Mouse (Mus musculus): ENCODE results near the gene Chrm3. TPM values are rescaled to one million over a fixed set of nuclear protein-coding genes. Genes with fewer than 3 reads are reported as not detected.
"Not testable (repeated sequence)": the region's sequence is repeated elsewhere in the genome, so short reads cannot be mapped to it uniquely, and the experiment has no call there.

Gene Chrm3
- polyA plus RNA-seq (2014; fragmentation: Nextera tagmentation; extraction: Ambion mirVana), result 0.68 and 1.1 TPM in 2 replicates

- Histone ChIP-seq H3K36me3 (ENCODE audit: control insufficient read depth, insufficient read depth, low read length) (no peaks in the 10 kb centered on the region), H3K27ac (replicated peaks; ENCODE audit: low read depth, low read length) (no peak within 1 kb of the TSS), H3K27me3 (replicated peaks; ENCODE audit: control insufficient read depth, insufficient read depth, low read length) (peaks cover 41% of the 10 kb centered on the region), H3K9ac (ENCODE audit: low read depth, low read length) (peak within 1 kb of the TSS; percentile 44), H3K4me1 (ENCODE audit: control insufficient read depth, insufficient read depth, low read length) (no peaks in the 10 kb centered on the region), H3K4me3 (ENCODE audit: low read depth, low read length) (peak within 1 kb of the TSS; percentile 54), H3K9me3 (ENCODE audit: control insufficient read depth, low read length) (no peaks in the 10 kb centered on the region), H3K4me2 (ENCODE audit: low read depth, low read length) (peak within 1 kb of the TSS; percentile 95)
- ATAC-seq (ENCODE audit: low read depth) (peak; percentile 79), DNase-seq (ENCODE audit: low spot score) (peak; percentile 70)
- 2% methylated on average over 18 of the region's 18 CpGs for WGBS
Observed at GRCm38 (mm10) chr13:10360777-10361176, at the start of gene Chrm3. Gene Chrm3 (minus strand): TSS chr13:10360847.

GRCm38 (mm10) chr13:10394364-10394763 is 33.7 kb upstream of the Chrm3 start:
- Histone ChIP-seq H3K36me3 (ENCODE audit: control insufficient read depth, insufficient read depth, low read length) (no peaks in the 10 kb centered on the region), H3K9me3 (ENCODE audit: control insufficient read depth, low read length) (no peaks in the 10 kb centered on the region), H3K4me1 (ENCODE audit: control insufficient read depth, insufficient read depth, low read length) (no peaks in the 10 kb centered on the region), H3K27me3 (replicated peaks; ENCODE audit: control insufficient read depth, insufficient read depth, low read length) (no peaks in the 10 kb centered on the region), H3K9ac (ENCODE audit: low read depth, low read length) (no peak overlapping the region), H3K4me3 (ENCODE audit: low read depth, low read length) (no peak overlapping the region), H3K4me2 (ENCODE audit: low read depth, low read length) (no peak overlapping the region), H3K27ac (replicated peaks; ENCODE audit: low read depth, low read length) (no peak overlapping the region)
- no peak for ATAC-seq (ENCODE audit: low read depth)
- WGBS, result 90% methylated on average over 2 of the region's 2 CpGs
- no peak for DNase-seq (ENCODE audit: low spot score)

DNA sequence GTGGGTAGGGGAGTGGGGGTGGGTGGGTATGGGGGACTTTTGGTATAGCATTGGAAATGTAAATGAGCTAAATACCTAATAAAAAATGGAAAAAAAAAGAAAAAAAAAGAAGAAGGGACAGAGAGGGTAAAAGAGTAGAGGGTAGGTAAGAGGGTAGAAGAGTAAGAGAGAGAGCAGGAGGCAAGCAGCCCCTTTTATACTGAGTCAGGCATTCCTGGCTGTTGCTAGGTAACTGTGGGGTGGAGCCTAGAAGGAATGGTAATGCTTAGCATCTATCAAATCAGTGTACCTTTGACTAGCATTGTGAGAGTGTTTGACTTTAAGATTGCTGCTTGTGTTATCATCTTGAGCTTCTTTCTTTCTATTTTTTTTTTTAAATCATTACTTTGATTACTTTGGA is 14.8 kb upstream of the Chrm3 start:
- DNase-seq (ENCODE audit: low spot score); H3K27ac ChIP-seq (replicated peaks; ENCODE audit: low read depth, low read length); H3K4me2 ChIP-seq (ENCODE audit: low read depth, low read length); H3K9ac ChIP-seq (ENCODE audit: low read depth, low read length); H3K36me3 ChIP-seq (ENCODE audit: control insufficient read depth, insufficient read depth, low read length); H3K4me1 ChIP-seq (ENCODE audit: control insufficient read depth, insufficient read depth, low read length); H3K9me3 ChIP-seq (ENCODE audit: control insufficient read depth, low read length); H3K27me3 ChIP-seq (replicated peaks; ENCODE audit: control insufficient read depth, insufficient read depth, low read length); H3K4me3 ChIP-seq (ENCODE audit: low read depth, low read length); ATAC-seq (ENCODE audit: low read depth): not testable (repeated sequence)

DNA sequence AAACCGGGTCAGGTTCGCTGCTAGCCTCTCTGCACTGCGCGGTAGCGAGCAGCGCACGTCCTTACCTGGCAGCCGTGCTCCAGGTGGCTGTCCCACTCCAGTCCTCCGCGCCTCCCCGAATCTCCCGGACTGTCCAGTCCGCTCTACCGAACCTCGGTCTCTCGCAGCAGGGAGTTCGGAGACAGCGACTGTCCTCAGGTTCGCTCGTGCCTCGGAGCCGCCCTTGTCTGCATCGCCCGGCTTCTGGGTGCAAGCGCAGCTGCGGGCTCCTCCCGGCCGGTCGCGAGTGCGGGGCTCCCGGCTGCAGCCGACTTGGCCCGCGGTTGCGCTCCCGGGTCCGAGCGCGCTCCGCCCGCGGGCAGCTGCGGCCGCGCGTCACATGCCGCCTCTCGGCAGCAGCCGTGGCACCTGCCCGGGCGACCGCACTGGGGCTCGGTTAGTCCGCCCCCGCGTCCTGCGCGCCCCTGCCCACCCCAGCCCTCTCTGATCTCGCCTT is 400 bp downstream of the Chrm3 start:
- Histone ChIP-seq H3K9ac (ENCODE audit: low read depth, low read length) (peak overlapping the region; percentile 44), H3K9me3 (ENCODE audit: control insufficient read depth, low read length) (no peaks in the 10 kb centered on the region), H3K36me3 (ENCODE audit: control insufficient read depth, insufficient read depth, low read length) (no peaks in the 10 kb centered on the region), H3K4me1 (ENCODE audit: control insufficient read depth, insufficient read depth, low read length) (no peaks in the 10 kb centered on the region), H3K27ac (replicated peaks; ENCODE audit: low read depth, low read length) (no peak overlapping the region), H3K4me2 (ENCODE audit: low read depth, low read length) (peak overlapping the region; percentile 95), H3K27me3 (replicated peaks; ENCODE audit: control insufficient read depth, insufficient read depth, low read length) (peaks cover 41% of the 10 kb centered on the region), H3K4me3 (ENCODE audit: low read depth, low read length) (peak overlapping the region; percentile 54)
- ATAC-seq (ENCODE audit: low read depth), result peak; percentile 66
- DNase-seq (ENCODE audit: low spot score), result peak; percentile 23
- under 1% methylated on average over 30 of the region's 60 CpGs for WGBS

DNA sequence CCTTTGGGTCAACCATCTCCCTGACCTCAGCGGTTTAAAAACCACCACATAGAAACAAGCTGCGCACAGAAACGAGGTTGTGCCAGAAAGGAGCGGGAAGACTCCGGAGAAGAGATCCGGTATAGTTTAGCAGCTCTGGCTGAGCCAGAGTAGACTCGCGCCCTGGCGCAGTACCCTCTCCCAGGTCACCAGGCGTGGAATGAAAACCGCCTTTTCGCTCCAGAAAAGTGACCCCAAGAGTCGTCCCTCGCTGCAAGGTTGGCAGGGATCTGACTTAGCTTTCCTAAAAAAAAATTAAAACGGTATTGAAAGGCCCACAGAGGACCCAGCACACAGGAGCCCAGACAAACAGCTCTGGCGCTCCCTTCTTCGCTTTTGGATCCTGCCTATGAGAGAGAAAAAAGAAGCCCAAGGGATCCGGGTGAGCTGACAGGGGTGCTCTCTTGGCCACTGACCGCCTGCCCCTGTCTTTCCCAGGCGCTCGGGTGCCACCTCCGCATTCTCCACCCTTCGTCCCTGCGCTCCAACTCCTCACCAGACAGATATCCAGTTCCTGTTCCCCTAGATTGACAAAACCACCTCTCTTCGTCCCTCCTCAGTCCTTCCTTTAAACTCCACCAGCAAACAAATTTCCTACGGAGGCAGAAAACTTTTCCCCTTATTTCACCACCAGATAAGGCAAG is 990 bp downstream of the Chrm3 start:
- no peak for ATAC-seq (ENCODE audit: low read depth)
- 2% methylated on average over 25 of the region's 26 CpGs for WGBS

DNA sequence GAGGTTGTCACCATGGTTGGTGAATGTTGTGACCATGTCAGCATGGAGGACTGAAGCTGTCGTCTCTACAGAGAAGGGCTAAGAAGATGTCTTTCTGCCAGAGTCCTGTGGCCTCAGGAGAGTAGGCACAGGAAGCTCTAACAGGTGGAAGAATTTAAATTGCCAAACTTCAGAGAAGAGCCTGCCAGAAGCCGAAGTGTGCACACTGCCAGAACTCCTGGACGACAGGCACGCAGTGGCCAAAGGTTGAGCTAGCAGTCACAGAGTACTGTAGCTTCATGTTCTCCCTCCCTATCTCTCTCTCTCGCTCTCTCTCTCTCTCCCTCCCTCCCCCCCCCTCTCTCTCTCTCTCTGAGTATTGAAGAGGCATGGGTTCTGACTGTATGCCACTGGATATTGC is 4.9 kb downstream of the Chrm3 start:
- Histone ChIP-seq H3K4me3 (ENCODE audit: low read depth, low read length) (no peak overlapping the region), H3K27me3 (replicated peaks; ENCODE audit: control insufficient read depth, insufficient read depth, low read length) (peaks cover 26% of the 10 kb centered on the region), H3K27ac (replicated peaks; ENCODE audit: low read depth, low read length) (no peak overlapping the region), H3K36me3 (ENCODE audit: control insufficient read depth, insufficient read depth, low read length) (no peaks in the 10 kb centered on the region), H3K4me1 (ENCODE audit: control insufficient read depth, insufficient read depth, low read length) (no peaks in the 10 kb centered on the region), H3K9ac (ENCODE audit: low read depth, low read length) (no peak overlapping the region), H3K4me2 (ENCODE audit: low read depth, low read length) (no peak overlapping the region), H3K9me3 (ENCODE audit: control insufficient read depth, low read length) (no peaks in the 10 kb centered on the region)
- WGBS, result 67% methylated on average over 5 of the region's 5 CpGs
- ATAC-seq (ENCODE audit: low read depth), result no peak
- no peak for DNase-seq (ENCODE audit: low spot score)

More for the DNA sequence above, 990 bp downstream of the Chrm3 start:
- Histone ChIP-seq H3K27me3 (replicated peaks; ENCODE audit: control insufficient read depth, insufficient read depth, low read length) (peaks cover 41% of the 10 kb centered on the region), H3K9me3 (ENCODE audit: control insufficient read depth, low read length) (no peaks in the 10 kb centered on the region), H3K4me1 (ENCODE audit: control insufficient read depth, insufficient read depth, low read length) (no peaks in the 10 kb centered on the region), H3K4me3 (ENCODE audit: low read depth, low read length) (peak overlapping the region; percentile 54), H3K27ac (replicated peaks; ENCODE audit: low read depth, low read length) (no peak overlapping the region), H3K4me2 (ENCODE audit: low read depth, low read length) (peak overlapping the region; percentile 95), H3K9ac (ENCODE audit: low read depth, low read length) (peak overlapping the region; percentile 44), H3K36me3 (ENCODE audit: control insufficient read depth, insufficient read depth, low read length) (no peaks in the 10 kb centered on the region)
- no peak for DNase-seq (ENCODE audit: low spot score)

DNA sequence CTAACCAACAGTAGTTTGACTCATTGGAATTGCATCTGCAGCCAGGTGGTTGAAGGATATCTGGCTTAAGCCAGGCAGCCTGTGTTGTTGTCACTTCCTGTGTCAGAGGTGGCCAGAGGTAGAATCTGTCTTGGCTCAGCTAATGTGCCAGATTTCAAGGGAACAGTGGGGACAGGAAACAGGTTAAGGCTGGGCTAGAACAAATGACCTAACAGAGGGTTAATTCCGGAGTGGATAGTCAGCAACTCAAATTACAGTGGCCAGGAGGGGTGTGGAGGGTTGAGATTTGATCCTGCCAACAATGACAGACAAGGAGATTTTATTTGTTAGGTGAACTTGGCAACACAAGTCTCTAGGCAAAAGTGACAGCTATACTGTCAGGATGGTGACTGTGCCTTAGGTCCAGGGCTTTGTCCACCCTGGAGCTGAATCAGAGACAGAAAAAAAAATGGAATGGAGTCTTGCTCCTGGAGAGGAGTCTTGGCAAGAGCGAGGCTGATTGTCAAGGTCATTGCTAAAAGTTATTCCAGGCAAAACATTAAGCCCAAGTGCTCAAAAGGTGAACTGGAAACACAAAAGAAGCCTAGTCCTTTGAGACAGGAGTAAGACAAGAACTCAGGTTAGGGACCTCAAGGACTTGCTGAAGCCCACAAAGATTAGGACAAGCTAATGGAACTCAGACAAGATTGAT is 5.6 kb downstream of the Chrm3 start:
- Histone ChIP-seq H3K36me3 (ENCODE audit: control insufficient read depth, insufficient read depth, low read length) (no peaks in the 10 kb centered on the region), H3K4me2 (ENCODE audit: low read depth, low read length) (no peak overlapping the region), H3K9ac (ENCODE audit: low read depth, low read length) (no peak overlapping the region), H3K27ac (replicated peaks; ENCODE audit: low read depth, low read length) (no peak overlapping the region), H3K4me1 (ENCODE audit: control insufficient read depth, insufficient read depth, low read length) (no peaks in the 10 kb centered on the region), H3K9me3 (ENCODE audit: control insufficient read depth, low read length) (no peaks in the 10 kb centered on the region), H3K4me3 (ENCODE audit: low read depth, low read length) (no peak overlapping the region), H3K27me3 (replicated peaks; ENCODE audit: control insufficient read depth, insufficient read depth, low read length) (peaks cover 18% of the 10 kb centered on the region)
- DNase-seq (ENCODE audit: low spot score) (no peak), ATAC-seq (ENCODE audit: low read depth) (no peak)
- 55% methylated on average over 2 of the region's 2 CpGs for WGBS

- no peak for ATAC-seq (ENCODE audit: low read depth)
- DNase-seq (ENCODE audit: low spot score), result no peak
- WGBS, result 68% methylated on average over 1 of the region's 1 CpGs
Observed at GRCm38 (mm10) chr13:10352141-10352540, 8.5 kb downstream of the Chrm3 start.

More at GRCm38 (mm10) chr13:10352141-10352540, 8.5 kb downstream of the Chrm3 start:
- H3K36me3 ChIP-seq (ENCODE audit: control insufficient read depth, insufficient read depth, low read length), result no peaks in the 10 kb centered on the region
- no peak overlapping the region for H3K9ac ChIP-seq (ENCODE audit: low read depth, low read length)
- H3K4me2 ChIP-seq (ENCODE audit: low read depth, low read length), result no peak overlapping the region
- no peak overlapping the region for H3K4me3 ChIP-seq (ENCODE audit: low read depth, low read length)
- H3K9me3 ChIP-seq (ENCODE audit: control insufficient read depth, low read length), result no peaks in the 10 kb centered on the region
- no peak overlapping the region for H3K27ac ChIP-seq (replicated peaks; ENCODE audit: low read depth, low read length)
- H3K4me1 ChIP-seq (ENCODE audit: control insufficient read depth, insufficient read depth, low read length), result no peaks in the 10 kb centered on the region
- no peaks in the 10 kb centered on the region for H3K27me3 ChIP-seq (replicated peaks; ENCODE audit: control insufficient read depth, insufficient read depth, low read length)
